Mouse (Mus musculus): ENCODE data around the gene B3gat2. TPM values are rescaled to one million over a fixed set of nuclear protein-coding genes. Genes with fewer than 3 reads are reported as not detected.
A peak's percentile ranks its signal among the peaks of the same experiment; 100 is the strongest.

B3gat2 gene
- polyA plus RNA-seq, 2 experiments from 2014 or later = 1.6 to 2.1 TPM

DNA sequence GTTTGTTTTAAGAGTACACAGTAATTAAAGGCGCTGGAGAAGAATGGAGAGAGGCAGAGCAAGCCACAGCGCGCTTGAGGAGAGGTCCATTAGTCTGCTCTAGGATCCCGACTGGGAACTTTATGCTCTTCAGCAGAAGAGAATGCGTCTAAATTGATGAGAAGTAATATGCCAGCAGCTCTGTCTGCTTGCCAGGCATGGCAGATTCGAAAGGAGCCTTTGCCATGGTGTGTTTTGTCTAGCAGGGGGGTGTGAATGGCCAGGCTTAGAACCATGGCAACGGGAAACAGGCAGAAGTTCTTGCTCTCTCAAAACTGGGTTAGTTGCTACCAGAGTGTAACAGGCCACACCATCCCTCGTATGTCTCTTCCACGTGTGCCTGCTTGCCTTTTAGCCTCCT is 73.3 kb downstream of the B3gat2 start:
- no peak for ATAC-seq

- ATAC-seq = no peak
These were observed 75.1 kb downstream of the B3gat2 start for GRCm38 (mm10) chr1:23836630-23837029.

DNA sequence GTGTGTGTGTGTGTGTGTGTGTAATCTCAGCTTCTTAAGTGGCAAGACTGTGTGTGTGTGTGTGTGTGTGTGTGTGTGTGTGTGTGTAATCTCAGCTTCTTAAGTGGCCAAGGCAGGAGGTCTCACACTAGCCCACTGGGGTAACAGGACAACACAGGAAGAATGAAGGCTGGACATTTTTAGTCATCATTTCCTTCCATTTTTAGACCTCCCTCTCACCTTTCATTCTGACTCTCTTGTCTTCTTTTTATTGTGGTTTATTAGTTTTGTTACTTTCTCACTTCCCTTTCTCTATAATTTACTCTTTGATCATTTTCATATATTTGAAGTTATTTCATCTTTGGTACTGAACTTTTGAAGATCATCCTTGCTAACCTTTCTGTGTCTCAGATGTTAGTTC is 79.4 kb downstream of the B3gat2 start:
- peak; percentile 14 for ATAC-seq

- ATAC-seq = no peak
These were observed 81.1 kb downstream of the B3gat2 start for GRCm38 (mm10) chr1:23842629-23843028.

DNA sequence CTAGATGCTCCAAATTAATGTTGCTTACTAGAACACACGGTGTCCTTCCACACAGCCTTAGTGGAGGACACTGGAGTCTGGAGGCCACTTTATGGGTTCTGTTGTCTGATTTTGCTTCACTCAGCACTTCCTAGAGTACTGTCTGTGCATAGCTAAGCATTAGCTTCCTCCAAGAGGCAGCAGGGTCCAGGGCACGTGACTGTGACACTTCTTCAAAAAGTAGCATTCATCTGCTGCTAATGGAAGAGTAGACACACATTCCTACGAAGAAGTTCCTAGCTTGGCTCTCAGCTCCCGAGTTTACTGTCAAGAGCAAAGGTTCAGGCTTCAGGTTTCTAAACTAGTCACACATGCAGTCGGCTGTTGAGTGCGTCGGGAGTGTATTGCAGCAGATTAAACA is 82.2 kb downstream of the B3gat2 start:
- ATAC-seq = no peak

- no peak for ATAC-seq
These were observed 83.5 kb downstream of the B3gat2 start for GRCm38 (mm10) chr1:23845007-23845406.

DNA sequence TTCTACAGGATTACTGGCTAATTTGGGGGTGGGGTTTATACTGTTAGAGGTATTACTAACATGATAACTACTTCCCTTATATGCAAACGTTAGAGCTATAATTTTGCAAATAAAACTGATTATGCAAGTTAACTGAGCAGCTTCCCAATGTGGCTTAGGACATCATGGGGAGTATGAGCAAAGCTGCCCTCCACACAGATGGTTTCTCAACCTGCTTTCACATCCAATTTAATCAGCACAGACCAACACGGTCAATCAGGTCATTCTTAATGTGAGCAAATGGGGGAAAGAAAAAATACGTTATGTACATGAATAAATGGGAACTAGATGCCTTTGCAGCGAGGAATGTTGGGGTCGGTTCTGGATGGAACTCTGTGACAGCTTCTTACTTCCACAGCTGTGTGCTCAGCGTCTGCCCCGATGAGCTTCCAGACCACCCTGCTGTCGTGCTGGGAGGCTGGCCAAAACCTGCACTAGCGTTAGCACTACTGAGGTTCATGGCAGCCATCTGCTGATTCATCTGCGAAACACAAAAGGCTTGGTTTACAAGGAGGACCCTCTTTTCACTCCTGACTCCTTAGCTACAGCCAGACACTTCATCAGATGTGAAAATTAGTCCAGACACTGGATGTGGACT is 84.6 kb downstream of the B3gat2 start:
- ATAC-seq = no peak

- no peak for ATAC-seq
These were observed 94.1 kb downstream of the B3gat2 start for GRCm38 (mm10) chr1:23855623-23856022.

DNA sequence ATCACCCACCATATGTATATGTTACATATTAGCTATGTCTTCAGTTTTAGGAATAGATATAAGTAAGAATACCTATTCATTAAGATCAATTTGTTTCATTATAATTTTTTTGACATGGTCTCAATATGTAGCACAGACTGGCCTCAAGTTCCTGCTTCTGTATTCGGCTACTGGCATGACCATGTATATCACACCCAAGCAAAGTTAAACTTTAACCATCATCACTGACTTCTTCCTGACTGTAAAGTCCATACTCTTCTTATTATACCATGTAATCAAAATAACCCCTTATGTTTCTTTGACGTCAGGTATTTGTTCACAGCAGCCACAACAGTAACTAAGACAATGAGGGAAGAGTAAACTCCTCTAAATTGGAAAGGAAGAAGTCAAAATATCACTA is 99.4 kb downstream of the B3gat2 start:
- no peak for ATAC-seq

- ATAC-seq = no peak
These were observed 104.0 kb downstream of the B3gat2 start for GRCm38 (mm10) chr1:23865566-23865965.

DNA sequence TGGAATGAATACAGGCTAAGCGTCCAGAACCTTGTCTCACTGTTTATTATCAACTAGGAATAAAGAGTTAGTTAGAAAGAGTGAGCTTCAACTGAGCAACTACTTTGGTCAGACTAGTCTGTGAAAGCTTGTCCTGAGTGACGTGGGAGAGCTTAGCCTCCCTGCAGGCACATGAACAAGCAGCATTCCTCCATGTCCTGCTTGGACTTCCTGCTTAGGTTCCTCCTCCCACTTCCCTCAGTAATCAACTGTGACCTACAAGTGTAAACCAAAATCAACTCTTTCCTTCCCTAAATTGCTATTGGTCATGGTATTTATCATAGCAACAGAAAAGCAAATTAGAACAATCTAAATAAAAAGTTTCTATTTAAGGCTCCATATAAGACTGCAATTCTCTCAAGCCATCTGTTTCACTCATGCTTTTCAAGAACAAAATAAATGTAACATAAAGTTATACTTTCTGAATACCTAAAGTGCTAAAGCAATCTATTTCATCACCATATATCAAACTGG is 105.9 kb downstream of the B3gat2 start:
- ATAC-seq = no peak

- ATAC-seq = no peak
These were observed 110.6 kb downstream of the B3gat2 start for GRCm38 (mm10) chr1:23872194-23872593.

DNA sequence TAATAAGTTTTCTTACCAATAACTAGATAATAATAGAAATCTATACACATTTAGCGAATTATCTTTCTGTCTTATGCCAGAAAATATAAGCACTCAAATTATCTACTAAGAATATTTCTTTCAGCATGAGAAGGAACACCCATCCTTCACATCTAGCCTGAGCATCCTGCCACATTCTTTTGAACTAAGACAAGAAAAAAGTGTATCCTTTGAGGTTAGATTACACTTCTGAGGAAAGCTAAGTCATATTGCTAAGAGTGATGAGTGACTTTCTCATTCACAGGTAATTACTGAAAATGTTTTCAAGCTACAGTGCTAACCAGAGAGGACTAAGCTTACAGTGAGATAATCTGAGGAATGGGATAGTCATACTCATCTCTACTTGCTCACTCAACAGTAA is 121.1 kb downstream of the B3gat2 start:
- ATAC-seq = peak; percentile 59

DNA sequence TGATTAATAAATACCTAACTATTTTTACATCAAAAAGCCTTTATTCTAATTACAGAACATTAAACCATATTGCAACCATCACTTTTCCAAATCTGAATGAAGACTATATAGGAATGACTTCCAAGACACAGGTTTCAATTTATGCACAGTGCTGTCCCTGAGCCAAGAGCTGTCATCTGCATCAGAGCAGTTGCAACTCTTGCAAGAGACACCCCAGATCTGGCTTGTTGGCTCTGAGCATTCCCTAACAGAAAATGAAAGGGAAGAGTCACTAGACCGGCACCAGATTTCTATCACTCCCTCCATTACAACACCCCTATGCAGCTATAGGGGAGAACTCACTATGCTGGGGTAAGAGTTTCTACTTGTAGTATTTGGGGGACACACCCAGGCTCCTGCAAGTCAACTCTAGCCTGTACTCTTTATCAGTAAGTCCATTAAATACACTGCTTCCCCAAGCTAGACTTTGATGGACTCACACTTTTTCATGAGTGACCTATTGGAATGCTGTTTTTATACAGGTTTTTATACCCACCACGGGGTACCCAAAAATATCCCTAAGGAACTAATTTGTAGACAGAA is 122.6 kb downstream of the B3gat2 start:
- no peak for ATAC-seq

GRCm38 (mm10) chr1:23884914-23885313 is 123.4 kb downstream of the B3gat2 start:
- no peak for ATAC-seq

DNA sequence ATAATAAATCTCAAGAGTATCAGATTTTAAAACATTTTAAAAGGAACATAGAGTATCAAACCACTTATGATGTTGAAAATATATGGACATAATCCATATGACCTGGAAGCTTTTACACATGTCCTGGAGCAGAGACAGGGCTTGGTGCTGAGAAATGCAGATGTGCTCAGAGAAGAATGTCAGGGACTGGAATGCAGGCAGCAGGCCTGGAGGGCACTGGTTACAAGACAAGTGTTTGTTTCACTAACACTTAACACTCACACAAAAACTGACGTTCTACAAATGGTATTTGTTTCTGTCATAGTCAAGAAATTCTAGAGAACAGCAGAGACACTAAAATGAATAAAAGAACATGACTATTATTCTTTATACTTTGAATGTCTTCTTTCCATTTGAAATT is 130.5 kb downstream of the B3gat2 start:
- no peak for ATAC-seq

Other genes with a start within 250 kb of the B3gat2 start
- gene Smap1, start 160.6 kb downstream of the B3gat2 start, polyA plus RNA-seq (2017; shearing (Covaris generic)) = 10 to 100 TPM; 51.2 to 53.3 TPM
- 10 to 100 TPM; 73.5 to 84.1 TPM for gene Sdhaf4, start 243.9 kb downstream of the B3gat2 start, polyA plus RNA-seq (2017; shearing (Covaris generic))

Measured in activated CD4-positive, CD25-positive, alpha-beta regulatory T cell, adult 4 months (primary cell).